ENCODE assay signal across 9 mouse cellular contexts in the genomic region with DNA sequence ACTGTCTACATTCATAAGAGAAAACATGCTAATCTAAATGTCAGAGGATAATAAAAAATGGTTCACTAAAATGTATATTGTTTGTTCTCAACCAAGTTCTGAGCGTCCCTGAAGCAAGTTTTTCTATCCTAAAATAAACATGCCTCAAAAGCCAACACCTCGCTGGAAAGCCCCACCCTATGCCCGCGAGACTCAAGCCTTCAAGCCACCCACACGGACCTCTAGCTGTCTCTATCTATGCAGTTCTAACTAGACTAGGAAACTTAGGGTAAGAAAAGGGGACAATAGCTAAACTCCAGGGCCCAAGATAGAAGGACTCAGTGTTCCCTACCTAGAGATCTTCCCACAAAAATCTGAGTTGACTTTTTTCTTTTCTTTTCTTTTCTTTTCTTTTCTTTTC. TPM values are rescaled to one million over a fixed set of nuclear protein-coding genes. Genes with fewer than 3 reads are reported as not detected.
A peak's percentile ranks its signal among the peaks of the same experiment; 100 is the strongest.
DNase-seq lines count a peak whose midpoint lies in the region; ATAC-seq and TF ChIP-seq lines count a peak whose summit lies in the region.
"Had no signal": no experiment of that assay in that cellular context is flagged by ENCODE, and none has a peak within 500 bp of the region (broad histone marks: within the 10 kb centered on the region; RNA-seq: fewer than 3 reads in every experiment).

No protein-coding gene starts in this region.

- H3K4me1 ChIP-seq in hindbrain, embryonic 13.5 days (replicated peaks) = peaks cover 20% of the 10 kb centered on the region
- H3K4me1 ChIP-seq in hindbrain, embryonic 11.5 days (replicated peaks; ENCODE audit: control insufficient read depth, insufficient read depth, low read length) = no peaks in the 10 kb centered on the region; the same call in 1 of the 2 replicates
- H3K4me1 ChIP-seq in intestine, postnatal 0 days (replicated peaks; ENCODE audit: control insufficient read depth, insufficient read depth, low read length) = no peaks in the 10 kb centered on the region; the same call in 1 of the 2 replicates
- H3K4me1 ChIP-seq in stomach, embryonic 15.5 days = peaks cover 10% of the 10 kb centered on the region; the same call in 1 of the 2 replicates

- intact Hi-C loops in left cerebral cortex, adult 2 months (cut with DNase I) = loop anchor here (5.0 kb wide), 1 partner anchor 114 kb away; no protein-coding TSS in a partner anchor

- H3K27me3 ChIP-seq in hindbrain, embryonic 13.5 days = peaks cover 27% of the 10 kb centered on the region
- H3K27me3 ChIP-seq in hindbrain, embryonic 11.5 days (ENCODE audit: control insufficient read depth, insufficient read depth, low read length) = 0 out of 2 replicates have a peak, but pooled peaks cover 6% of the 10 kb centered on the region
- H3K27me3 ChIP-seq in intestine, postnatal 0 days (replicated peaks; ENCODE audit: control insufficient read depth, insufficient read depth, low read length) = no peaks in the 10 kb centered on the region
- H3K27me3 ChIP-seq in stomach, embryonic 15.5 days (replicated peaks) = no peaks in the 10 kb centered on the region; the same call in 1 of the 2 replicates

- no peak overlapping the region for H3K27ac ChIP-seq in hindbrain, embryonic 13.5 days
- no peak overlapping the region for H3K27ac ChIP-seq in hindbrain, embryonic 11.5 days (ENCODE audit: low read depth, low read length)
- no peak overlapping the region for H3K27ac ChIP-seq in intestine, postnatal 0 days (ENCODE audit: low read depth, low read length)
- H3K27ac ChIP-seq in stomach, embryonic 15.5 days = no peak overlapping the region; the same call in 1 of the 2 replicates
- no peak overlapping the region for H3K27ac ChIP-seq in left cerebral cortex, adult 2 months

- H3K9ac ChIP-seq in hindbrain, embryonic 13.5 days = no peak overlapping the region
- H3K9ac ChIP-seq in hindbrain, embryonic 11.5 days (ENCODE audit: low read depth, low read length) = no peak overlapping the region
- H3K9ac ChIP-seq in intestine, postnatal 0 days (ENCODE audit: low read depth, low read length) = no peak overlapping the region
- no peak overlapping the region for H3K9ac ChIP-seq in stomach, embryonic 15.5 days

- 48% methylated on average over 5 of the region's 5 CpGs for WGBS in hindbrain, embryonic 13.5 days
- 47% methylated on average over 5 of the region's 5 CpGs for WGBS in hindbrain, embryonic 11.5 days
- 36% methylated on average over 5 of the region's 5 CpGs for WGBS in intestine, postnatal 0 days
- WGBS in stomach, embryonic 15.5 days = 22% methylated on average over 5 of the region's 5 CpGs

- H3K36me3 ChIP-seq in hindbrain, embryonic 13.5 days = no peaks in the 10 kb centered on the region
- H3K36me3 ChIP-seq in hindbrain, embryonic 11.5 days (ENCODE audit: control insufficient read depth, insufficient read depth, low read length) = no peaks in the 10 kb centered on the region
- H3K36me3 ChIP-seq in intestine, postnatal 0 days (ENCODE audit: control insufficient read depth, insufficient read depth) = no peaks in the 10 kb centered on the region
- H3K36me3 ChIP-seq in stomach, embryonic 15.5 days = no peaks in the 10 kb centered on the region

- DNase-seq in hindbrain, embryonic 11.5 days (ENCODE audit: low spot score) = no peak
- DNase-seq in thymus, postnatal 14 days = peak; percentile 31
- no peak for DNase-seq in thymus, postnatal 0 days (ENCODE audit: low spot score)
- DNase-seq in left cerebral cortex, adult 2 months (ENCODE audit: extremely low spot score in 1 of 2, low spot score in 2 of 2) = no peak
- DNase-seq in right cerebral cortex, postnatal 10 days (ENCODE audit: low spot score in 2 of 2) = no peak
- DNase-seq: right cerebral cortex, adult 18-20 months had no signal

- no peak for ATAC-seq in hindbrain, embryonic 13.5 days (ENCODE audit: low FRiP score)
- no peak for ATAC-seq in hindbrain, embryonic 11.5 days (ENCODE audit: low FRiP score)
- ATAC-seq in intestine, postnatal 0 days = no peak
- no peak for ATAC-seq in stomach, embryonic 15.5 days (ENCODE audit: insufficient read depth, low FRiP score, low read depth)

- H3K9me3 ChIP-seq in hindbrain, embryonic 13.5 days = no peaks in the 10 kb centered on the region
- H3K9me3 ChIP-seq in hindbrain, embryonic 11.5 days (ENCODE audit: control insufficient read depth, low read length) = no peaks in the 10 kb centered on the region
- no peaks in the 10 kb centered on the region for H3K9me3 ChIP-seq in intestine, postnatal 0 days (ENCODE audit: control insufficient read depth)
- no peaks in the 10 kb centered on the region for H3K9me3 ChIP-seq in stomach, embryonic 15.5 days

- no peak for TF ChIP-seq CTCF in intestine, postnatal 0 days (IDR thresholded peaks at IDR 0.05; ENCODE audit: low read depth)
- TF ChIP-seq CTCF in left cerebral cortex, adult 2 months (IDR thresholded peaks at IDR 0.05) = no peak

- H3K4me3 ChIP-seq in hindbrain, embryonic 13.5 days = peak overlapping the region; percentile 77; the same call in 1 of the 2 replicates
- no peak overlapping the region for H3K4me3 ChIP-seq in hindbrain, embryonic 11.5 days (ENCODE audit: low read depth, low read length)
- H3K4me3 ChIP-seq in intestine, postnatal 0 days (ENCODE audit: low read depth, low read length) = no peak overlapping the region
- H3K4me3 ChIP-seq in stomach, embryonic 15.5 days (replicated peaks) = peak overlapping the region; percentile 84; the same call in 1 of the 2 replicates
- H3K4me3 ChIP-seq in left cerebral cortex, adult 2 months = no peak overlapping the region

- no peak overlapping the region for H3K4me2 ChIP-seq in hindbrain, embryonic 13.5 days
- no peak overlapping the region for H3K4me2 ChIP-seq in hindbrain, embryonic 11.5 days (replicated peaks; ENCODE audit: low read depth, low read length)
- 0 out of 2 replicates have a peak overlapping the region, but pooled peaks have one; percentile 94 for H3K4me2 ChIP-seq in intestine, postnatal 0 days (replicated peaks; ENCODE audit: low read depth)
- H3K4me2 ChIP-seq in stomach, embryonic 15.5 days = 0 out of 2 replicates have a peak overlapping the region, but pooled peaks have one; percentile 95

RNA-seq across cellular contexts. Expression of a gene that starts 40.6 kb away (rescaled TPM):
- polyA plus RNA-seq in hindbrain, embryonic 13.5 days (2015; fragmentation: Nextera tagmentation; extraction: Ambion mirVana) = 20.7 and 25.9 TPM in 2 replicates
- 25.5 and 29.5 TPM in 2 replicates for polyA plus RNA-seq in hindbrain, embryonic 11.5 days (2014; fragmentation: Nextera tagmentation; extraction: Ambion mirVana)
- 34.9 and 37.8 TPM in 2 replicates for polyA plus RNA-seq in thymus, postnatal 0 days (2015; fragmentation: Nextera tagmentation; extraction: Ambion mirVana)
- 32.1 and 36.9 TPM in 2 replicates for polyA plus RNA-seq in intestine, postnatal 0 days (2015; fragmentation: Nextera tagmentation; extraction: Ambion mirVana)
- polyA plus RNA-seq in stomach, embryonic 15.5 days (2015; fragmentation: Nextera tagmentation; extraction: Ambion mirVana) = 61.8 and 74.1 TPM in 2 replicates
- total RNA-seq in left cerebral cortex, adult 2 months (2021) = 10 to 100 TPM; 26.1 to 27.6 TPM

Comparison
In these comparisons a context has a peak if more than half of its experiments do, and no peak if none do; other contexts are left out.
1. H3K4me3 ChIP-seq: peak in hindbrain, embryonic 13.5 days (single experiment) and stomach, embryonic 15.5 days (single experiment); none in hindbrain, embryonic 11.5 days (single experiment), intestine, postnatal 0 days (single experiment) and left cerebral cortex, adult 2 months (single experiment).
2. H3K4me2 ChIP-seq: peak in intestine, postnatal 0 days (single experiment) and stomach, embryonic 15.5 days (single experiment); none in hindbrain, embryonic 13.5 days (single experiment) and hindbrain, embryonic 11.5 days (single experiment).